Mouse (Mus musculus) forebrain, postnatal 0 days (tissue): ENCODE data around the gene Gm42674. TPM values are rescaled to one million over a fixed set of nuclear protein-coding genes. Genes with fewer than 3 reads are reported as not detected.

ENCODE experiments used
- ATAC-seq: fragments of 200-750 bp; cut with Nextera tagmentation; 2 replicates; pipeline ENCODE4 v1.8.0; 2017; ENCODE audit warnings: mild to moderate bottlenecking, moderate library complexity
- DNase-seq: peaks from one replicate; pipeline ENCODE4 v3.0.0-alpha.2; 2015
- H3K27ac ChIP-seq: fragments of 300-500 bp; sonication (generic); 2 replicates; pipeline ENCODE4 v1.5.1; 2014; ENCODE audit warnings: low read depth, mild to moderate bottlenecking, antibody characterized with exemption, low read length, moderate library complexity, mixed read lengths
- H3K27me3 ChIP-seq: fragments of 300-500 bp; sonication (generic); 2 replicates; pipeline ENCODE4 v1.6.1; 2014; ENCODE audit warnings: mild to moderate bottlenecking, low read length, mixed read lengths; ENCODE audit not compliant: insufficient read depth
- H3K36me3 ChIP-seq: fragments of 300-500 bp; sonication (generic); 2 replicates; pipeline ENCODE4 v1.6.1; 2014; ENCODE audit warnings: mild to moderate bottlenecking, moderate library complexity; ENCODE audit not compliant: insufficient read depth
- H3K4me1 ChIP-seq: fragments of 300-500 bp; sonication (generic); 2 replicates; pipeline ENCODE4 v1.6.1; 2014; ENCODE audit warnings: antibody characterized with exemption; ENCODE audit not compliant: insufficient read depth
- H3K4me2 ChIP-seq: fragments of 300-500 bp; sonication (generic); 2 replicates; pipeline ENCODE4 v1.6.1; 2014; ENCODE audit warnings: low read depth, mild to moderate bottlenecking, moderate library complexity
- H3K4me3 ChIP-seq: fragments of 300-500 bp; sonication (generic); 2 replicates; pipeline ENCODE4 v1.5.1; 2014; ENCODE audit warnings: low read depth, low read length, mixed read lengths
- H3K9ac ChIP-seq: fragments of 300-500 bp; sonication (generic); 2 replicates; pipeline ENCODE4 v1.6.1; 2014; ENCODE audit warnings: mild to moderate bottlenecking
- H3K9me3 ChIP-seq: fragments of 300-500 bp; sonication (generic); 2 replicates; pipeline ENCODE4 v1.6.1; 2016; ENCODE audit warnings: low read length
- CTCF ChIP-seq: sonication (generic); IDR thresholded peaks from 2 replicates; pipeline ENCODE4 v1.5.1; 2016; ENCODE audit warnings: antibody characterized with exemption, control low read depth, low read depth
- WGBS: fragments of 180-500 bp; shearing (Covaris S2); extraction: QIAGEN DNeasy Blood & Tissue Kit; methylation state at CpG from one replicate; pipeline ENCODE4 v1.1.7; 2014; 5-methylcytosine and 5-hydroxymethylcytosine counted together
- polyA plus RNA-seq: library from polyadenylated mRNA; unstranded; fragments of >200 nt; fragmentation: Nextera tagmentation; extraction: Ambion mirVana; gene quantifications from 2 replicates; pipeline ENCODE4 v1.2.1, GENCODE M21; 2015
- total RNA-seq: library from RNA; depleted of rRNA; stranded (reverse); fragments of >200 nt; gene quantifications from 2 replicates; pipeline ENCODE4 v1.2.3, GENCODE M21; 2014

Gm42674 gene
- total and polyA plus RNA-seq, 2 experiments from 2014 or later = not detected

- Histone ChIP-seq H3K27me3 (no peaks in the 10 kb centered on the region), H3K9me3 (no peaks in the 10 kb centered on the region), H3K4me2 (no peak overlapping the region), H3K36me3 (no peaks in the 10 kb centered on the region), H3K4me3 (no peak overlapping the region), H3K27ac (no peak overlapping the region), H3K9ac (no peak overlapping the region), H3K4me1 (0 out of 2 replicates have a peak, but pooled peaks cover 3% of the 10 kb centered on the region)
- DNase-seq (no peak), ATAC-seq (no peak)
- no peak for TF ChIP-seq CTCF
- 78% methylated on average over 3 of the region's 3 CpGs for WGBS
These were observed 3.3 kb downstream of the Gm42674 start for GRCm38 (mm10) chr3:90605049-90605448.

GRCm38 (mm10) chr3:90605736-90606135 lies 4.0 kb downstream of the Gm42674 start:
- DNase-seq (no peak), ATAC-seq (no peak)
- TF ChIP-seq CTCF = no peak
- Histone ChIP-seq H3K27me3 (no peaks in the 10 kb centered on the region), H3K9me3 (no peaks in the 10 kb centered on the region), H3K9ac (no peak overlapping the region), H3K36me3 (no peaks in the 10 kb centered on the region), H3K4me3 (no peak overlapping the region), H3K4me1 (0 out of 2 replicates have a peak, but pooled peaks cover 3% of the 10 kb centered on the region), H3K27ac (no peak overlapping the region), H3K4me2 (no peak overlapping the region)
- 90% methylated on average over 2 of the region's 2 CpGs for WGBS

GRCm38 (mm10) chr3:90606185-90606584 lies 4.5 kb downstream of the Gm42674 start:
- Histone ChIP-seq H3K4me2 (no peak overlapping the region), H3K9ac (no peak overlapping the region), H3K27me3 (no peaks in the 10 kb centered on the region), H3K9me3 (no peaks in the 10 kb centered on the region), H3K36me3 (no peaks in the 10 kb centered on the region), H3K4me1 (0 out of 2 replicates have a peak, but pooled peaks cover 3% of the 10 kb centered on the region), H3K4me3 (no peak overlapping the region), H3K27ac (no peak overlapping the region)
- TF ChIP-seq CTCF = no peak
- ATAC-seq = no peak
- WGBS = 93% methylated on average over 6 of the region's 6 CpGs
- no peak for DNase-seq

- Histone ChIP-seq H3K4me2 (no peak overlapping the region), H3K27ac (no peak overlapping the region), H3K4me1 (0 out of 2 replicates have a peak, but pooled peaks cover 3% of the 10 kb centered on the region), H3K27me3 (no peaks in the 10 kb centered on the region), H3K9ac (no peak overlapping the region), H3K9me3 (no peaks in the 10 kb centered on the region), H3K4me3 (no peak overlapping the region), H3K36me3 (no peaks in the 10 kb centered on the region)
- no peak for TF ChIP-seq CTCF
- WGBS = 97% methylated on average over 3 of the region's 3 CpGs
- no peak for ATAC-seq
- no peak for DNase-seq
These were observed 5.7 kb downstream of the Gm42674 start for GRCm38 (mm10) chr3:90607361-90607760.

- Histone ChIP-seq H3K27me3 (no peaks in the 10 kb centered on the region), H3K4me2 (no peak within 1 kb of the TSS), H3K27ac (no peak within 1 kb of the TSS), H3K9ac (no peak within 1 kb of the TSS), H3K36me3 (no peaks in the 10 kb centered on the region), H3K4me1 (0 out of 2 replicates have a peak, but pooled peaks cover 7% of the 10 kb centered on the region), H3K9me3 (no peaks in the 10 kb centered on the region), H3K4me3 (no peak within 1 kb of the TSS)
- TF ChIP-seq CTCF = no peak
- DNase-seq (no peak), ATAC-seq (no peak)
- 58% methylated on average over 3 of the region's 3 CpGs for WGBS
These were observed 6.5 kb downstream of the Gm42674 start, which contains the start of gene S100a5 for GRCm38 (mm10) chr3:90608223-90608622. TSS of gene S100a5 (plus strand) at chr3:90608523.

DNA sequence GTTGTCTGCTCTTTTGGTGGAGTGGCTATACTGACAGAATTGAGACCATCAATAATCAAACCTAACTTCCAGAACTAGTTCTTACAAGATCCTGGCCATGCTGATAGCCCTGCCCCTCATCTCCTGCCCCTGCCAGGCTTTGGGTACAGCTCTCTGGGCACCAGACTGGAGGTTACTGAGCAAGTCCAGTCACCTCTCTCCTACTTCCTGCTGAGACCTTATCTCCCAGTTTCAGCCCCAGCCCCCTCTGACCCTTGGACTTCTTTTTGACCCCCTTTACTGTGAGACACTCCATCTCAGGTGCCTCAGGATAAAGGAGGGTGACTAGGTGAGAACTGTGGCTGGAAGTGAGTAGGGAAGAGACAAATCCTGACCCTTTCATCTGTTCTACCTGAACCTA lies 7.4 kb downstream of the Gm42674 start:
- Histone ChIP-seq H3K4me2 (no peak overlapping the region), H3K36me3 (no peaks in the 10 kb centered on the region), H3K27ac (no peak overlapping the region), H3K27me3 (no peaks in the 10 kb centered on the region), H3K9me3 (no peaks in the 10 kb centered on the region), H3K4me3 (no peak overlapping the region), H3K9ac (no peak overlapping the region), H3K4me1 (0 out of 2 replicates have a peak, but pooled peaks cover 7% of the 10 kb centered on the region)
- DNase-seq = no peak
- no peak for ATAC-seq
- no peak for TF ChIP-seq CTCF

GRCm38 (mm10) chr3:90611494-90611893 lies 9.8 kb downstream of the Gm42674 start:
- Histone ChIP-seq H3K4me2 (no peak overlapping the region), H3K9me3 (no peaks in the 10 kb centered on the region), H3K4me1 (0 out of 2 replicates have a peak, but pooled peaks cover 3% of the 10 kb centered on the region), H3K27me3 (no peaks in the 10 kb centered on the region), H3K36me3 (no peaks in the 10 kb centered on the region), H3K27ac (no peak overlapping the region), H3K9ac (no peak overlapping the region), H3K4me3 (no peak overlapping the region)
- DNase-seq = no peak
- no peak for TF ChIP-seq CTCF
- WGBS = 94% methylated on average over 3 of the region's 3 CpGs
- ATAC-seq = no peak
